Mouse (Mus musculus): Measurements from ENCODE around the gene Ssr2.
A peak's percentile ranks its signal among the peaks of the same experiment; 100 is the strongest.

Ssr2 gene

GRCm38 (mm10) chr3:88575540-88575939 lies at the start of gene Ssr2:
TSS of gene Ssr2 (plus strand) at chr3:88575876.
- no peak for DNase-seq (ENCODE audit: low spot score in 2 of 2)

GRCm38 (mm10) chr3:88526157-88527131 lies 49.2 kb upstream of the Ssr2 start:
- DNase-seq (ENCODE audit: low spot score in 2 of 2), result peak; percentile 87 to 88

- no peak for DNase-seq (ENCODE audit: low spot score in 2 of 2)
Observed at GRCm38 (mm10) chr3:88527565-88527964, 48.1 kb upstream of the Ssr2 start.

- no peak for DNase-seq (ENCODE audit: low spot score in 2 of 2)
Observed at GRCm38 (mm10) chr3:88528646-88529045, 47.0 kb upstream of the Ssr2 start.

- no peak for DNase-seq (ENCODE audit: low spot score in 2 of 2)
Observed at GRCm38 (mm10) chr3:88529204-88530000, 46.3 kb upstream of the Ssr2 start.

GRCm38 (mm10) chr3:88530082-88530864 lies 45.4 kb upstream of the Ssr2 start:
- DNase-seq (ENCODE audit: low spot score in 2 of 2), result no peak

GRCm38 (mm10) chr3:88531348-88532298 lies 44.1 kb upstream of the Ssr2 start:
- DNase-seq (ENCODE audit: low spot score in 2 of 2), result peak; percentile 93

- no peak for DNase-seq (ENCODE audit: low spot score in 2 of 2)
Observed at GRCm38 (mm10) chr3:88532299-88532674, 43.4 kb upstream of the Ssr2 start, which contains the start of gene Mex3a. TSS of gene Mex3a (plus strand) at chr3:88532395.

GRCm38 (mm10) chr3:88532689-88533511 lies 42.8 kb upstream of the Ssr2 start:
- no peak for DNase-seq (ENCODE audit: low spot score in 2 of 2)

- DNase-seq (ENCODE audit: low spot score in 2 of 2), result no peak
Observed at GRCm38 (mm10) chr3:88533706-88534105, 42.0 kb upstream of the Ssr2 start.

- no peak for DNase-seq (ENCODE audit: low spot score in 2 of 2)
Observed at GRCm38 (mm10) chr3:88535005-88535404, 40.7 kb upstream of the Ssr2 start.

GRCm38 (mm10) chr3:88535527-88535926 lies 40.1 kb upstream of the Ssr2 start:
- no peak for DNase-seq (ENCODE audit: low spot score in 2 of 2)

- peak; percentile 75 to 81 for DNase-seq (ENCODE audit: low spot score in 2 of 2)
Observed at GRCm38 (mm10) chr3:88536103-88536930, 39.4 kb upstream of the Ssr2 start.

- no peak for DNase-seq (ENCODE audit: low spot score in 2 of 2)
Observed at GRCm38 (mm10) chr3:88537146-88537545, 38.5 kb upstream of the Ssr2 start.

- DNase-seq (ENCODE audit: low spot score in 2 of 2), result no peak
Observed at GRCm38 (mm10) chr3:88538271-88539145, 37.2 kb upstream of the Ssr2 start.

- no peak for DNase-seq (ENCODE audit: low spot score in 2 of 2)
Observed at GRCm38 (mm10) chr3:88539397-88539796, 36.3 kb upstream of the Ssr2 start.

GRCm38 (mm10) chr3:88540085-88540484 lies 35.6 kb upstream of the Ssr2 start:
- DNase-seq (ENCODE audit: low spot score in 2 of 2), result no peak
